Mouse (Mus musculus): ENCODE measurements around the gene Itpr2.
A peak's percentile ranks its signal among the peaks of the same experiment; 100 is the strongest.

Gene Itpr2

GRCm38 (mm10) chr6:146411446-146412070 is 90.5 kb downstream of the Itpr2 start:
- DNase-seq, result no peak

- DNase-seq, result no peak
Observed at GRCm38 (mm10) chr6:146410427-146410810, 91.6 kb downstream of the Itpr2 start.

GRCm38 (mm10) chr6:146409692-146410426 is 92.2 kb downstream of the Itpr2 start:
- DNase-seq, result peak; percentile 76 to 84

GRCm38 (mm10) chr6:146405380-146405779 is 96.6 kb downstream of the Itpr2 start:
- peak; percentile 17 to 36 for DNase-seq

GRCm38 (mm10) chr6:146404876-146405275 is 97.1 kb downstream of the Itpr2 start:
- no peak for DNase-seq

GRCm38 (mm10) chr6:146404156-146404555 is 97.9 kb downstream of the Itpr2 start:
- DNase-seq, result no peak

GRCm38 (mm10) chr6:146402905-146403642 is 98.9 kb downstream of the Itpr2 start:
- no peak for DNase-seq

- DNase-seq, result no peak
Observed at GRCm38 (mm10) chr6:146397803-146398202, 104.2 kb downstream of the Itpr2 start.

- DNase-seq, result no peak
Observed at GRCm38 (mm10) chr6:146396253-146396652, 105.8 kb downstream of the Itpr2 start.

- DNase-seq, result no peak
Observed at GRCm38 (mm10) chr6:146395616-146396015, 106.4 kb downstream of the Itpr2 start.

GRCm38 (mm10) chr6:146392188-146392587 is 109.8 kb downstream of the Itpr2 start:
- DNase-seq, result no peak

- DNase-seq, result no peak
Observed at GRCm38 (mm10) chr6:146390159-146390558, 111.9 kb downstream of the Itpr2 start.

GRCm38 (mm10) chr6:146388010-146388409 is 114.0 kb downstream of the Itpr2 start:
- no peak for DNase-seq

GRCm38 (mm10) chr6:146387039-146387713 is 114.8 kb downstream of the Itpr2 start:
- no peak for DNase-seq

- DNase-seq, result no peak
Observed at GRCm38 (mm10) chr6:146379263-146379662, 122.8 kb downstream of the Itpr2 start.

GRCm38 (mm10) chr6:146371511-146371910 is 130.5 kb downstream of the Itpr2 start:
- no peak for DNase-seq

- no peak for DNase-seq
Observed at GRCm38 (mm10) chr6:146366180-146366579, 135.8 kb downstream of the Itpr2 start.

- no peak for DNase-seq
Observed at GRCm38 (mm10) chr6:146357911-146358310, 144.1 kb downstream of the Itpr2 start.

GRCm38 (mm10) chr6:146352258-146352805 is 149.7 kb downstream of the Itpr2 start:
- DNase-seq, result no peak

GRCm38 (mm10) chr6:146351816-146352215 is 150.2 kb downstream of the Itpr2 start:
- no peak for DNase-seq

- DNase-seq, result no peak
Observed at GRCm38 (mm10) chr6:146347568-146347967, 154.5 kb downstream of the Itpr2 start.

GRCm38 (mm10) chr6:146346545-146347195 is 155.4 kb downstream of the Itpr2 start:
- no peak for DNase-seq

Measured in lung, adult 18-20 months (tissue).